Mouse (Mus musculus): Measurements from ENCODE around the gene Tymp. TPM values are rescaled to one million over a fixed set of nuclear protein-coding genes. Genes with fewer than 3 reads are reported as not detected.

Gene Tymp
- 1 to 10 TPM; 3.0 to 3.1 TPM for polyA plus RNA-seq (2012; fragmentation: generic; extraction: Trizol)

DNA sequence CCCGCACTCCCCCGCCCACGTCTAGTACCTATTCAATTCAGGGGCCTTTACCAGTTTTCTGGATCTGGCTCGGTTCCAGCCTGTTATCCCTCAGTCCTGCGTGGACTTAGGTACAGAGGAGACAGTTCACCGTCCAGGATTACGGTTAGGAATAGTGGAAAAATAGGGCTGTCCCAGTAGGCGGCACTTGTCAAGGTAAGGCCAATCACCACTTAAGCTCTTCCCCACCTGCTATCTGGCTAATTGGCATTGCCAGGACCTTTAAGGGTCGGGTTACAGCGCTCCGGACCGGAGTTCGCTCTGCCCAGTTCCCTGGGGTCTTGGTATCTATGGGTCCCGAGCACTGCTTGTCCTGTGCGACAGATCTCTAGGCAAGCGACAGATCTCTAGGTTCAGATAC is at the start of gene Tymp:
Tymp (minus strand) TSS at position 83 of the 400 bp plus-strand sequence.

GRCm38 (mm10) chr15:89425711-89426121 is 48.9 kb upstream of the Tymp start, which contains the start of gene Cpt1b:
Cpt1b (minus strand) TSS chr15:89425863.

GRCm38 (mm10) chr15:89410118-89410517 is 33.3 kb upstream of the Tymp start, which contains the start of gene Syce3:
Syce3 (minus strand) TSS chr15:89410503.

DNA sequence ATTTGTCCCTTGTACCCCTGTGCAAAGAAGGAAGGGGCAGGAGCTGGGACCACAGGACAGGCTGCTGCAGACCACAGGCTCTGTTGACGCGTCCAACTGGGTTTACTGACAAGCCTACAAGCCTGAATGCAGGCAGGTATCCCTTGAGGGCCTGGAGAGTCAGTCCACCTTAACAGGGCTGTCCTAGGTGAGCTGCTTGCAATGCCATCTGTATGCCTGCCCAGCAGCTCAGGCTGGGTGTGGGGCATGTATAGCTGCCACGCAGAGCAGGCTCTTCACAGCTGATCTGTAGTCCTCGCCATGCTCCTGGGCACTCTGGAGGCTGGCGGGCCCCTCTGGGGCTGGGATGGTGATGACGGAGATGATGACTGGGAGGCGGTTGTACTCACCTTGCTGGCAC is 7.8 kb upstream of the Tymp start, which contains the start of gene Klhdc7b:
Klhdc7b (plus strand) TSS at position 301 of the 400 bp plus-strand sequence.

DNA sequence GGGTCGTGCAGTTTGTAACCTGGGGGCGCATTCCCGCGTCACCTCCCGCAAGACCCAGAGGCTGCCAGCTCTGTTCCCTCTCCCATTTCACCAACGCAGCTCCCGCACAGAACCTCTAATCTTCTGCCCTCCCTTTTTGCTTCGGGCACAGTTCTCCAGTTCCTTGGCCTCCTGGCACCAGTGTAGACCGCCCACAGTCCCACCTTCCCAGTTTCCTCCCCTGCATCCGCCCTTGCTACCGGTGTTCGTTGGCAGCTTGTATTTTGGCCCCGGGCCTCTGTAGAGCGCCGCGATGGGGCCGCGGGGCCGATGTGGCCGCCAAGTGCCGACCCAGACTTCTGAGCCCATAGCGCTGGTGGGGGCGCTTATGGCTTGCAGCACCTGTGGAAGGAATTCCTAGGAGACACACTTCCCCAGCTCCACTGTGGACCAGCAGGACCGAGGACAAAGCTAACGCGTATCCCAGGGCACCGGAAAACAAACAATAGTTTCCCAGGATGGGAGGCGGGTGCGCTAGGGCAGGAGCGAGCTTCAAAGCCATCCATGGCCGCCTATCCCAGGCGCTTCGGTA is 2.1 kb upstream of the Tymp start, which contains the start of gene Odf3b:
Odf3b (minus strand) TSS at position 452 of the 571 bp plus-strand sequence.

DNA sequence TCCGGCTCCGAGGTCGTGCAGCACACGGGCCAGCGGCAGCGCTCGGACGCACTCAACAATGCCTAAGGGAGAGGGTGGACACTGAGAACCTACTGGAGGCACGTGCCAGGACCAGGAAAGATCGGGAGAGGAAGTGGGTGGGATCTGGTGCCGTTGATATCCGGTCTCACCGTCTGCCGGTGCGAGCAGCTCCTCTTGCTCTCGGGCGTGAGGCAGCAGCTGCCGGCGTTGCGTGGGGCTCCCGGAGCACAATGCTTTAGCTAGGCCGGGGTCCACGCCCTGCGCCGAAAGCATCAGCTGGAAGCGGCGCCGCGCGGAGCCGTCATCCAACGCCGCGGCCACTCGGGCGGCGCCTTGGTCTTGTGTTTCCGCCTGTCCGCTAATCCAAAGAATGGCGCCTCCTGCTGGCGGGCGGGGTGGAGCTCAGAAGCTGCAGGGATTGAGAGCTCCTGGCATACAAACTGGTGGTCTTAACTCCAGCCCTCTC is 3.0 kb downstream of the Tymp start, which contains the start of gene Sco2:
Sco2 (minus strand) TSS at position 85 of the 487 bp plus-strand sequence.

GRCm38 (mm10) chr15:89355241-89356187 is 21.3 kb downstream of the Tymp start, which contains the start of the genes Lmf2 and Ncaph2:
Lmf2 (minus strand) TSS chr15:89355659.
Ncaph2 (plus strand) TSS chr15:89355719.

GRCm38 (mm10) chr15:89334271-89334670 is 42.6 kb downstream of the Tymp start, which contains the start of gene Miox:
Miox (plus strand) TSS chr15:89334398.

DNA sequence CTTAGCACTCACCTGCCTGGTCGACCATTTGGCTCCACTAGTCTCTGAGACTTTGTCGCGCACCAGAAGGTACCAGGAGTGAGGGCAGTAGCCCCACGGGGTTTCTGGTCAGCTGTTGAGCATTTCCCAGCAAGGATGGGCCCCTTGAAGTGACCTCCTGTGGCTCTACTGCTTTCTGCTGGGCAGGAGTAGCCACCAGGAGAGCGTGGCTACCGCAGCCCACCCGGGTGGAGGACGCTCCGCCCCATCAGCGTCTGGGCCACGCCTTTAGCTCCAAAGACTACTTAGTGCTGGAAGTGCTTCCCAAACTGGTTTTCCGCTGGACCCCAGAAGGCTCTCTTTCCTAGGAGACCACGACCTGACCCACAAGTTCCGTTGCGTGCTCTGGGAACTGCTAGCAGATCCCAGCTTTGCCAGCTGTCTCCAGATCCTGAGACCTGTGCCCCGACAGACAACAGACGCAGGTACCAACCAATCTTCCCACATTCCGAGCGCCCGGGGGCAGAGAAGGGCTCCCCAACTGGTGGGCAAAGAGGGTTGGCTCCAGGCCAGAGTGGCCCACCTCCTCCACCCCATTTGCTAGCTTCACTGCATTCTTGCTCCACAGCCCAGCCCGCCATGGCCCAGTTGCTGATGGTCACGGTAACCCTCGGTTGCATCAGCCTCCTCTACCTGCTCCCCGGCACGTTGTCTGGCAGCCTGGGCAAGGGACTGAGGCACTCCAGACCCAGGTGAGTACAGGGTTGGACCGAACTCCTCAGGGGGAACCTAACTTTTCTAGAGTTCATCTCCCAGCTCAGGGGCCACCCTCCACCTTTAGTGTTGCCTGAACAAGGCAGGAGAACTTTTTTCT is 53.9 kb downstream of the Tymp start, which contains the start of gene Adm2:
Adm2 (plus strand) TSS at position 51 of the 853 bp plus-strand sequence.

Other genes with a start within 250 kb of the Tymp start
- 10 to 100 TPM; 14.5 to 24.3 TPM for gene Hdac10, start 248.3 kb downstream of the Tymp start, polyA plus RNA-seq (2012; fragmentation: generic; extraction: Trizol)
- 10 to 100 TPM; 29.5 to 43.6 TPM for gene Mapk12, start 236.3 kb downstream of the Tymp start, polyA plus RNA-seq (2012; fragmentation: generic; extraction: Trizol)
- 10 to 100 TPM; 12.4 to 13.6 TPM for gene Mapk11, start 227.4 kb downstream of the Tymp start, polyA plus RNA-seq (2012; fragmentation: generic; extraction: Trizol)
- 100 to 1,000 TPM; 252 to 448 TPM for gene Plxnb2, start 196.3 kb downstream of the Tymp start, polyA plus RNA-seq (2012; fragmentation: generic; extraction: Trizol)
- gene Dennd6b, start 180.5 kb downstream of the Tymp start, polyA plus RNA-seq (2012; fragmentation: generic; extraction: Trizol): 1 to 10 TPM; 1.6 to 6.5 TPM
- gene Ppp6r2, start 165.5 kb downstream of the Tymp start, polyA plus RNA-seq (2012; fragmentation: generic; extraction: Trizol): 10 to 100 TPM in 1 of 2 experiments, 1 to 10 TPM in 1; 7.8 to 52.7 TPM
- 100 to 1,000 TPM; 132 to 134 TPM for gene Sbf1, start 61.7 kb downstream of the Tymp start, polyA plus RNA-seq (2012; fragmentation: generic; extraction: Trizol)
- under 1 TPM; 0.02 to 0.04 TPM for gene Adm2, start 54.3 kb downstream of the Tymp start, polyA plus RNA-seq (2012; fragmentation: generic; extraction: Trizol)
- not detected for gene Miox, start 42.6 kb downstream of the Tymp start, polyA plus RNA-seq (2012; fragmentation: generic; extraction: Trizol)
- 100 to 1,000 TPM in 1 of 2 experiments, 10 to 100 TPM in 1; 80.9 to 141 TPM for gene Lmf2, start 21.4 kb downstream of the Tymp start, polyA plus RNA-seq (2012; fragmentation: generic; extraction: Trizol)
- 100 to 1,000 TPM; 197 to 330 TPM for gene Ncaph2, start 21.3 kb downstream of the Tymp start, polyA plus RNA-seq (2012; fragmentation: generic; extraction: Trizol)
- 10 to 100 TPM; 19.3 to 37.8 TPM for gene Sco2, start 3.2 kb downstream of the Tymp start, polyA plus RNA-seq (2012; fragmentation: generic; extraction: Trizol)
- gene Odf3b, start 2.2 kb upstream of the Tymp start, polyA plus RNA-seq (2012; fragmentation: generic; extraction: Trizol): under 1 TPM in 1 of 2 experiments, not detected in 1; 0.17 TPM
- gene Klhdc7b, start 7.9 kb upstream of the Tymp start, polyA plus RNA-seq (2012; fragmentation: generic; extraction: Trizol): not detected
- not detected for gene Syce3, start 33.5 kb upstream of the Tymp start, polyA plus RNA-seq (2012; fragmentation: generic; extraction: Trizol)
- gene Cpt1b, start 48.8 kb upstream of the Tymp start, polyA plus RNA-seq (2012; fragmentation: generic; extraction: Trizol): 1 to 10 TPM in 1 of 2 experiments, under 1 TPM in 1; 0.13 to 1.8 TPM
- 1 to 10 TPM in 1 of 2 experiments, under 1 TPM in 1; 0.19 to 1.8 TPM for gene C730034F03Rik, start 52.5 kb upstream of the Tymp start, polyA plus RNA-seq (2012; fragmentation: generic; extraction: Trizol)
- gene Gm44502, start 52.7 kb upstream of the Tymp start, polyA plus RNA-seq (2012; fragmentation: generic; extraction: Trizol): under 1 TPM in 1 of 2 experiments, not detected in 1; 0.20 TPM
- gene Chkb, start 52.9 kb upstream of the Tymp start, polyA plus RNA-seq (2012; fragmentation: generic; extraction: Trizol): 10 to 100 TPM; 28.5 to 71.8 TPM
- under 1 TPM in 1 of 2 experiments, not detected in 1; 0.06 TPM for gene Mapk8ip2, start 76.9 kb upstream of the Tymp start, polyA plus RNA-seq (2012; fragmentation: generic; extraction: Trizol)
- gene Arsa, start 100.4 kb upstream of the Tymp start, polyA plus RNA-seq (2012; fragmentation: generic; extraction: Trizol): 10 to 100 TPM; 15.9 to 95.8 TPM
- under 1 TPM in 1 of 2 experiments, not detected in 1; 0.07 TPM for gene Shank3, start 122.6 kb upstream of the Tymp start, polyA plus RNA-seq (2012; fragmentation: generic; extraction: Trizol)
- not detected for gene Acr, start 191.3 kb upstream of the Tymp start, polyA plus RNA-seq (2012; fragmentation: generic; extraction: Trizol)
- 10 to 100 TPM; 10.2 to 34.3 TPM for gene Rabl2, start 214.9 kb upstream of the Tymp start, polyA plus RNA-seq (2012; fragmentation: generic; extraction: Trizol)

Measured in C3H10T1/2 (cell line).